Mouse (Mus musculus): ENCODE measurements at regions not wholly inside any gene's neighbourhood (a gene's known extent, or its start where the extent isn't known, plus 50 kb on each side); places are given as distances from the start of the nearest gene placed in this dataset.

DNA sequence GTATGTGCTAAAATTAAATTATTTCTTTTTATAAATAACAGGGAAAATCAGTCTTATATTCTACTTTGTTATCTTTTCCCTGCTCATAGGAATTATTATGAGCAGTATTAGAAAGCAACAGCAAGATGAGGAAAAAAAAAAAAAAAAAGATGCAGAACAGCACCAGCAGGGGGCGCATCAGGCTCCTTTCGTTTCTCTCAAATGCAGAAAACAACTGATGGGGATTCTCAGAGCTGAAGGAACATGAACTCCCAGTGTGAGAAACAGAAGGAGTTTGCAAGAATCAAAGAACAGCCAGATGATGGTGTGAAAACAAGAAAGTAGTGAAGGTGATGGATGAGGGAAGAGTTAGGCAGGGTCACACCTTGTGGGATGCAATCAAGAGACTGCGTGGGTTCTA, 478.7 kb downstream of the Cenpc1 start:
- no peaks in the 10 kb centered on the region for H3K9me3 ChIP-seq (ENCODE audit: control insufficient read depth, low read depth, low read length)
- 23% methylated on average over 3 of the region's 3 CpGs for WGBS
- no peaks in the 10 kb centered on the region for H3K27me3 ChIP-seq (ENCODE audit: control insufficient read depth, insufficient read depth, low read length)
- H3K9ac ChIP-seq (replicated peaks; ENCODE audit: low read depth, low read length) = no peak overlapping the region
- no peak overlapping the region for H3K4me2 ChIP-seq (replicated peaks; ENCODE audit: low read depth, low read length)
- H3K27ac ChIP-seq (ENCODE audit: low read length) = no peak overlapping the region
- ATAC-seq (ENCODE audit: insufficient number of reproducible peaks, insufficient read depth, low FRiP score, low read depth) = no peak
- H3K36me3 ChIP-seq (ENCODE audit: control insufficient read depth, insufficient read depth, low read length) = no peaks in the 10 kb centered on the region
- H3K4me1 ChIP-seq (ENCODE audit: control insufficient read depth, insufficient read depth, low read length) = no peaks in the 10 kb centered on the region
- no peak overlapping the region for H3K4me3 ChIP-seq (ENCODE audit: low read depth, low read length)

- Histone ChIP-seq H3K27me3 (ENCODE audit: control insufficient read depth, insufficient read depth, low read length) (no peaks in the 10 kb centered on the region), H3K27ac (ENCODE audit: low read length) (no peak overlapping the region), H3K4me1 (ENCODE audit: control insufficient read depth, insufficient read depth, low read length) (no peaks in the 10 kb centered on the region), H3K36me3 (ENCODE audit: control insufficient read depth, insufficient read depth, low read length) (no peaks in the 10 kb centered on the region), H3K9ac (replicated peaks; ENCODE audit: low read depth, low read length) (no peak overlapping the region), H3K4me3 (ENCODE audit: low read depth, low read length) (no peak overlapping the region), H3K9me3 (ENCODE audit: control insufficient read depth, low read depth, low read length) (no peaks in the 10 kb centered on the region), H3K4me2 (replicated peaks; ENCODE audit: low read depth, low read length) (no peak overlapping the region)
- no peak for ATAC-seq (ENCODE audit: insufficient number of reproducible peaks, insufficient read depth, low FRiP score, low read depth)
Observed at GRCm38 (mm10) chr5:85572531-85572930, 492.9 kb downstream of the Cenpc1 start.

GRCm38 (mm10) chr5:85571967-85572366, 493.4 kb downstream of the Cenpc1 start:
- WGBS = 80% methylated on average over 4 of the region's 4 CpGs
- Histone ChIP-seq H3K4me1 (ENCODE audit: control insufficient read depth, insufficient read depth, low read length) (no peaks in the 10 kb centered on the region), H3K36me3 (ENCODE audit: control insufficient read depth, insufficient read depth, low read length) (no peaks in the 10 kb centered on the region), H3K9ac (replicated peaks; ENCODE audit: low read depth, low read length) (no peak overlapping the region), H3K4me2 (replicated peaks; ENCODE audit: low read depth, low read length) (no peak overlapping the region), H3K9me3 (ENCODE audit: control insufficient read depth, low read depth, low read length) (no peaks in the 10 kb centered on the region), H3K27me3 (ENCODE audit: control insufficient read depth, insufficient read depth, low read length) (no peaks in the 10 kb centered on the region), H3K4me3 (ENCODE audit: low read depth, low read length) (no peak overlapping the region), H3K27ac (ENCODE audit: low read length) (no peak overlapping the region)
- ATAC-seq (ENCODE audit: insufficient number of reproducible peaks, insufficient read depth, low FRiP score, low read depth) = no peak

DNA sequence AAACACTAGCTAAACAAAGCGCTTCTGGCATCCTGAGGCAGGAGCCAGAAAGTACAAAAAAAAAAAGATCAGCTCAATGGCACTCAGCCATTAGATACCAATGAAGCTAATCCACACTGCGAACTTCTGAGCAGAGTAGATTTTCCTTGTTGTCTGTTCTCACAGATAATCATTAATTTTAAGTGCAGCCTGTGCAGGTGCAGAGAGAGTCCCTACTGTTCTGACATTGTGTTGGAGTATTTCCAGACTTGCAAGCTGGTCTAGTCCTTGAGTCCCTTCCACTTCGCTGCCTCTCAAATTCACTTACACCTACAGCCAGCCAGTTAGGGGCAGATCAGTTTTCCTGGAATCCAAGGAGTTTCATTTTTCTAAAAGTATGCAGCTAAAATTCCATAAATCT, 494.0 kb downstream of the Cenpc1 start:
- Histone ChIP-seq H3K4me2 (replicated peaks; ENCODE audit: low read depth, low read length) (no peak overlapping the region), H3K4me3 (ENCODE audit: low read depth, low read length) (no peak overlapping the region), H3K4me1 (ENCODE audit: control insufficient read depth, insufficient read depth, low read length) (no peaks in the 10 kb centered on the region), H3K27ac (ENCODE audit: low read length) (no peak overlapping the region), H3K27me3 (ENCODE audit: control insufficient read depth, insufficient read depth, low read length) (no peaks in the 10 kb centered on the region), H3K9me3 (ENCODE audit: control insufficient read depth, low read depth, low read length) (no peaks in the 10 kb centered on the region), H3K36me3 (ENCODE audit: control insufficient read depth, insufficient read depth, low read length) (no peaks in the 10 kb centered on the region), H3K9ac (replicated peaks; ENCODE audit: low read depth, low read length) (no peak overlapping the region)
- ATAC-seq (ENCODE audit: insufficient number of reproducible peaks, insufficient read depth, low FRiP score, low read depth) = no peak
- 73% methylated on average over 3 of the region's 3 CpGs for WGBS

DNA sequence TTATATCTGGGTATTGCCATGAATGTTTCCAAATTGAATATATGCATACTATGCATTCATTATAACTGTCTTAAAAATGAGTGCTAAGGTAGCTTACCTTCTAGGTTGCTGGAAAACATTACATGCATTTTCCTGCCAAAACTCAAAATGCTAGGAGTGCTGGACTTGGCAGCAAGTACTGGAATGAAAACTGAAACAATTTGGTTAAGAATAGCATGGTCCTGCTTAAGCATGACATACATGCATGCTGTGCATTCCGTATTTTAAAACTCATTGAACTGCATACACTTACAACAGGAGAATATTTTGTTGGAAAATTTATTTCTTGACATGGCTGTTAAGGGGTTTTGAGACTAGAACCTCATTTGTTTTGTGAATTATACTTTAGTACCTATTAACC, 529.1 kb downstream of the Cenpc1 start:
- Histone ChIP-seq H3K9ac (replicated peaks; ENCODE audit: low read depth, low read length) (no peak overlapping the region), H3K27ac (ENCODE audit: low read length) (no peak overlapping the region), H3K4me3 (ENCODE audit: low read depth, low read length) (no peak overlapping the region), H3K4me2 (replicated peaks; ENCODE audit: low read depth, low read length) (no peak overlapping the region), H3K36me3 (ENCODE audit: control insufficient read depth, insufficient read depth, low read length) (no peaks in the 10 kb centered on the region), H3K9me3 (ENCODE audit: control insufficient read depth, low read depth, low read length) (no peaks in the 10 kb centered on the region), H3K27me3 (ENCODE audit: control insufficient read depth, insufficient read depth, low read length) (no peaks in the 10 kb centered on the region), H3K4me1 (ENCODE audit: control insufficient read depth, insufficient read depth, low read length) (no peaks in the 10 kb centered on the region)
- 76% methylated on average over 1 of the region's 1 CpGs for whole genome bisulfite sequencing
- no peak for ATAC-seq (ENCODE audit: insufficient number of reproducible peaks, insufficient read depth, low FRiP score, low read depth)

GRCm38 (mm10) chr5:85525385-85526194, 539.8 kb downstream of the Cenpc1 start:
- no peak overlapping the region for H3K4me2 ChIP-seq (replicated peaks; ENCODE audit: low read depth, low read length)
- no peak overlapping the region for H3K9ac ChIP-seq (replicated peaks; ENCODE audit: low read depth, low read length)
- no peaks in the 10 kb centered on the region for H3K36me3 ChIP-seq (ENCODE audit: control insufficient read depth, insufficient read depth, low read length)
- H3K27ac ChIP-seq (ENCODE audit: low read length) = no peak overlapping the region
- no peaks in the 10 kb centered on the region for H3K27me3 ChIP-seq (ENCODE audit: control insufficient read depth, insufficient read depth, low read length)
- no peaks in the 10 kb centered on the region for H3K4me1 ChIP-seq (ENCODE audit: control insufficient read depth, insufficient read depth, low read length)
- H3K9me3 ChIP-seq (ENCODE audit: control insufficient read depth, low read depth, low read length) = no peaks in the 10 kb centered on the region
- ATAC-seq (ENCODE audit: insufficient number of reproducible peaks, insufficient read depth, low FRiP score, low read depth) = no peak
- 79% methylated on average over 10 of the region's 10 CpGs for WGBS
- no peak overlapping the region for H3K4me3 ChIP-seq (ENCODE audit: low read depth, low read length)

- Histone ChIP-seq H3K9me3 (ENCODE audit: control insufficient read depth, low read depth, low read length) (no peaks in the 10 kb centered on the region), H3K4me2 (replicated peaks; ENCODE audit: low read depth, low read length) (no peak overlapping the region), H3K27ac (ENCODE audit: low read length) (no peak overlapping the region), H3K27me3 (ENCODE audit: control insufficient read depth, insufficient read depth, low read length) (no peaks in the 10 kb centered on the region), H3K4me3 (ENCODE audit: low read depth, low read length) (no peak overlapping the region), H3K36me3 (ENCODE audit: control insufficient read depth, insufficient read depth, low read length) (no peaks in the 10 kb centered on the region), H3K4me1 (ENCODE audit: control insufficient read depth, insufficient read depth, low read length) (no peaks in the 10 kb centered on the region), H3K9ac (replicated peaks; ENCODE audit: low read depth, low read length) (no peak overlapping the region)
- 67% methylated on average over 1 of the region's 1 CpGs for WGBS
- ATAC-seq (ENCODE audit: insufficient number of reproducible peaks, insufficient read depth, low FRiP score, low read depth) = no peak
Observed at GRCm38 (mm10) chr5:85505244-85505643, 560.1 kb downstream of the Cenpc1 start.

DNA sequence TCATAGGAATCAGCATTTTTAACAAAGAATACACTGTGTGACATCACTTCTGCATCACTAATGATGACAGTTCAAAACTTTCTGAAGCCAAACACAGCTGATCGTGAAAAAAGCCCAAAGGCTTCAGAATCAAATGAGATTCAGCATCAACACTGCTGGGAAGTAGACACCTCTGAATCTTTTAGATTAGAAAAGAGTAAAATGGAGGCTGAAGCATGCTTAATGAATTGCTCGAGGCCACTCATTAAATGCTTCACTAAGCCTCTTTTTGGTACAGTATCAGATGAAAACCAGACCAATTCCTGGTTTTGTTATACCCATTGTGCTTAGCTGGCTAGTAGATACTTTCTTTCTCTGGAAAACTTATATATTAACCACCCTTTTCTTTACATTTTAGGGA, 568.1 kb downstream of the Cenpc1 start:
- WGBS = 74% methylated on average over 2 of the region's 2 CpGs
- H3K27ac ChIP-seq (ENCODE audit: low read length) = no peak overlapping the region
- no peaks in the 10 kb centered on the region for H3K36me3 ChIP-seq (ENCODE audit: control insufficient read depth, insufficient read depth, low read length)
- no peak overlapping the region for H3K9ac ChIP-seq (replicated peaks; ENCODE audit: low read depth, low read length)
- H3K4me2 ChIP-seq (replicated peaks; ENCODE audit: low read depth, low read length) = no peak overlapping the region
- no peak for ATAC-seq (ENCODE audit: insufficient number of reproducible peaks, insufficient read depth, low FRiP score, low read depth)
- H3K9me3 ChIP-seq (ENCODE audit: control insufficient read depth, low read depth, low read length) = no peaks in the 10 kb centered on the region
- H3K4me1 ChIP-seq (ENCODE audit: control insufficient read depth, insufficient read depth, low read length) = no peaks in the 10 kb centered on the region
- H3K27me3 ChIP-seq (ENCODE audit: control insufficient read depth, insufficient read depth, low read length) = no peaks in the 10 kb centered on the region
- H3K4me3 ChIP-seq (ENCODE audit: low read depth, low read length) = no peak overlapping the region

GRCm38 (mm10) chr5:85485733-85486322, 579.6 kb downstream of the Cenpc1 start:
- H3K4me2 ChIP-seq (replicated peaks; ENCODE audit: low read depth, low read length) = no peak overlapping the region
- no peak overlapping the region for H3K9ac ChIP-seq (replicated peaks; ENCODE audit: low read depth, low read length)
- no peak overlapping the region for H3K4me3 ChIP-seq (ENCODE audit: low read depth, low read length)
- no peaks in the 10 kb centered on the region for H3K36me3 ChIP-seq (ENCODE audit: control insufficient read depth, insufficient read depth, low read length)
- no peaks in the 10 kb centered on the region for H3K4me1 ChIP-seq (ENCODE audit: control insufficient read depth, insufficient read depth, low read length)
- WGBS = 73% methylated on average over 2 of the region's 2 CpGs
- no peak for ATAC-seq (ENCODE audit: insufficient number of reproducible peaks, insufficient read depth, low FRiP score, low read depth)
- no peak overlapping the region for H3K27ac ChIP-seq (ENCODE audit: low read length)
- H3K9me3 ChIP-seq (ENCODE audit: control insufficient read depth, low read depth, low read length) = no peaks in the 10 kb centered on the region
- no peaks in the 10 kb centered on the region for H3K27me3 ChIP-seq (ENCODE audit: control insufficient read depth, insufficient read depth, low read length)

Measured in stomach, embryonic 14.5 days (tissue).